Mouse (Mus musculus): ENCODE data around the gene Il3.
A peak's percentile ranks its signal among the peaks of the same experiment; 100 is the strongest.

Gene Il3

GRCm38 (mm10) chr11:54271437-54271949 lies 4.4 kb upstream of the Il3 start:
- DNase-seq, result no peak

GRCm38 (mm10) chr11:54269191-54269896 lies 2.3 kb upstream of the Il3 start:
- DNase-seq, result no peak

GRCm38 (mm10) chr11:54264542-54264941 lies 2.5 kb downstream of the Il3 start:
- peak in 1 of 2 experiments; percentile 28 for DNase-seq

- DNase-seq, result no peak
Observed at GRCm38 (mm10) chr11:54263405-54264031, 3.6 kb downstream of the Il3 start.

- peak; percentile 62 to 69 for DNase-seq
Observed at GRCm38 (mm10) chr11:54256624-54257376, 10.3 kb downstream of the Il3 start.

GRCm38 (mm10) chr11:54254114-54254513 lies 13.0 kb downstream of the Il3 start:
- DNase-seq, result peak; percentile 18 to 30

- no peak for DNase-seq
Observed at GRCm38 (mm10) chr11:54250575-54250974, 16.5 kb downstream of the Il3 start.

- no peak for DNase-seq
Observed at GRCm38 (mm10) chr11:54249748-54250147, 17.3 kb downstream of the Il3 start.

- peak in 1 of 2 experiments; percentile 11 for DNase-seq
Observed at GRCm38 (mm10) chr11:54248940-54249717, 17.9 kb downstream of the Il3 start, which contains the start of gene Csf2. TSS of gene Csf2 (minus strand) at chr11:54249667.

- no peak for DNase-seq
Observed at GRCm38 (mm10) chr11:54247251-54247950, 19.7 kb downstream of the Il3 start.

- no peak for DNase-seq
Observed at GRCm38 (mm10) chr11:54244465-54244864, 22.6 kb downstream of the Il3 start.

- DNase-seq, result no peak
Observed at GRCm38 (mm10) chr11:54242494-54242893, 24.6 kb downstream of the Il3 start.

GRCm38 (mm10) chr11:54236939-54237338 lies 30.1 kb downstream of the Il3 start:
- no peak for DNase-seq

- no peak for DNase-seq
Observed at GRCm38 (mm10) chr11:54227478-54227877, 39.6 kb downstream of the Il3 start.

- no peak for DNase-seq
Observed at GRCm38 (mm10) chr11:54224475-54224986, 42.5 kb downstream of the Il3 start.

GRCm38 (mm10) chr11:54223637-54224474 lies 43.2 kb downstream of the Il3 start:
- no peak for DNase-seq

GRCm38 (mm10) chr11:54219903-54220740 lies 47.0 kb downstream of the Il3 start:
- no peak for DNase-seq

GRCm38 (mm10) chr11:54219191-54219590 lies 47.9 kb downstream of the Il3 start:
- no peak for DNase-seq

- peak in 1 of 2 experiments; percentile 14 for DNase-seq
Observed at GRCm38 (mm10) chr11:54217384-54217783, 49.7 kb downstream of the Il3 start.

- DNase-seq, result no peak
Observed at GRCm38 (mm10) chr11:54216091-54216490, 51.0 kb downstream of the Il3 start.
